Mouse (Mus musculus) intestine, embryonic 14.5 days (tissue): ENCODE results near the gene Eno3. TPM values are rescaled to one million over a fixed set of nuclear protein-coding genes. Genes with fewer than 3 reads are reported as not detected.

ENCODE experiments used
- ATAC-seq: fragments of 200-750 bp; cut with Nextera tagmentation; replicated peaks from 2 replicates; pipeline ENCODE4 v1.8.0; 2017; ENCODE audit warnings: low read depth, moderate number of reproducible peaks, moderate TSS enrichment, moderate library complexity; ENCODE audit not compliant: low FRiP score, low TSS enrichment
- DNase-seq: peaks from one replicate; pipeline ENCODE4 v3.0.0-alpha.2; 2018; ENCODE audit warnings: low spot score
- H3K27ac ChIP-seq: fragments of 300-500 bp; sonication (generic); 2 replicates; pipeline ENCODE4 v1.5.1; 2014; ENCODE audit warnings: low read depth, mild to moderate bottlenecking, control low read depth
- H3K27me3 ChIP-seq: fragments of 300-500 bp; sonication (generic); replicated peaks from 2 replicates; pipeline ENCODE4 v1.6.1; 2014; ENCODE audit warnings: low read length, control low read depth; ENCODE audit not compliant: control insufficient read depth, insufficient read depth
- H3K36me3 ChIP-seq: fragments of 300-500 bp; sonication (generic); 2 replicates; pipeline ENCODE4 v1.6.1; 2014; ENCODE audit warnings: low read length, control low read depth; ENCODE audit not compliant: control insufficient read depth, insufficient read depth
- H3K4me1 ChIP-seq: fragments of 300-500 bp; sonication (generic); replicated peaks from 2 replicates; pipeline ENCODE4 v1.6.1; 2014; ENCODE audit warnings: low read length, control low read depth, mixed read lengths; ENCODE audit not compliant: control insufficient read depth, insufficient read depth
- H3K4me2 ChIP-seq: fragments of 300-500 bp; sonication (generic); 2 replicates; pipeline ENCODE4 v1.6.1; 2014; ENCODE audit warnings: low read length
- H3K4me3 ChIP-seq: fragments of 300-500 bp; sonication (generic); 2 replicates; pipeline ENCODE4 v1.5.1; 2014; ENCODE audit warnings: low read depth, low read length, control low read depth, mixed read lengths
- H3K9ac ChIP-seq: fragments of 300-500 bp; sonication (generic); 2 replicates; pipeline ENCODE4 v1.6.1; 2014; ENCODE audit warnings: mild to moderate bottlenecking, low read length
- H3K9me3 ChIP-seq: fragments of 300-500 bp; sonication (generic); 2 replicates; pipeline ENCODE4 v1.6.1; 2016; ENCODE audit warnings: low read length, control low read depth; ENCODE audit not compliant: control insufficient read depth
- WGBS: fragments of 180-500 bp; shearing (Covaris S2); extraction: QIAGEN DNeasy Blood & Tissue Kit; methylation state at CpG from one replicate; pipeline ENCODE4 v1.1.7; 2014; 5-methylcytosine and 5-hydroxymethylcytosine counted together
- polyA plus RNA-seq: library from polyadenylated mRNA; unstranded; fragments of >200 nt; fragmentation: Nextera tagmentation; extraction: Ambion mirVana; gene quantifications from 2 replicates; pipeline ENCODE4 v1.2.1, GENCODE M21; 2014

Gene Eno3
- polyA plus RNA-seq, 1 experiment from 2014 or later = 13.5 TPM

- DNase-seq (no peak), ATAC-seq (no peak; the same call in 1 of the 2 replicates)
- Histone ChIP-seq H3K4me2 (no peak overlapping the region), H3K9ac (no peak overlapping the region), H3K27me3 (no peaks in the 10 kb centered on the region), H3K4me3 (no peak overlapping the region), H3K4me1 (no peaks in the 10 kb centered on the region), H3K9me3 (no peaks in the 10 kb centered on the region), H3K36me3 (no peaks in the 10 kb centered on the region), H3K27ac (0 out of 2 replicates have a peak overlapping the region, but pooled peaks have one; percentile 0)
- WGBS = 36% methylated on average over 7 of the region's 7 CpGs
Observed at GRCm38 (mm10) chr11:70621972-70622814, 34.8 kb upstream of the Eno3 start.

DNA sequence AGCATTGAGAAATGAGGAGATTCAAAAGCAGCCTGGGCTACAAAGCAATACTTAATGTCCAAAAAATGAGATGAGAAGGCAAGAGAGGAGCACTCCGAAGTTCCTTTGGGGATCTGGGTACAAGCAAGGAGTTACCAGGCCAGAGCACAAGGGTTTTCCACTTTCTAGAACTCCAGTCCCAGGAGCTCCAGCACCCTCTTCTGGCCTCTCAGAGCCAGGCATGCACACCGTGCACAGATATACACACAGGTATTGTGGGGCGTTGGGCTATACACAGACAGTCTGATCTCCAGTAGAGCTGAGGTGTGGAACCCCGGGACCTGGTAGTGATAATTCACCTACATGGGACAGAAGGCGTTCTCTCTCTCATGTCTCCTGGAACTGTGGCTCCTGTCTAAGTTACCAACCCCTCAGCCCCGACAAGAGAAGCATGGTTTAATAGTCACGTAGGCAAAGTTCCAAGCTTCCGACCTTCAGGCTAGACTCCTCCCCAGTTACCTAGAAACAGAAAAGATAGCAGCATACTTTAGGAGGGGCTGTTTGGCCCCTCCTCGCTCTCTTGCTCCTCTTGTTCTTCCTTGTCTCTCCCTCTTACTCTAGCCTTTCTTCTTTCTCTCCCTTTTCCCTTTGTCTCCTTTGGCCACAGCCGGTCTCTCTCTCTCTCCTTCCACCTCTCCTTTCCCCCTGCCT lies 33.8 kb upstream of the Eno3 start:
- ATAC-seq = no peak; the same call in 1 of the 2 replicates
- 67% methylated on average over 10 of the region's 10 CpGs for WGBS

DNA sequence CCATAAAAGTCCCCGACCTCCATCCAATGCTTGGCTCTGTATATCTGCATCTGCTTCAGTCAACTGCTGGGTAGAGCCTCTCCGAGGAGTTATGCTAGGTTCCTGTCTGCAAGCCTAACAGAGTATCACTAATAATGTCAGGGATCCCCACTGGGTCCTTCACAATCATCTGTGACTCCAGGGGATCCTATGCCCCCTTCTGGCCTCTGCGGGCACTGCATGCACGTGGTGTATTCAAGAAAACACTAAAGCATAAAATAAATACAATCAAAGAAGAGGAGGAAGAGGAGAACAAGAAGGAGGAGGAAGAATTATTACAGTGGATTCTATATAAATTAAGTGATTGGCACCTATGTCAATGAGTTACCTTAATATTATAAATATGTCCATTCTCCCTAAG lies 31.5 kb upstream of the Eno3 start:
- no peak overlapping the region for H3K9ac ChIP-seq
- H3K4me2 ChIP-seq = no peak overlapping the region
- no peaks in the 10 kb centered on the region for H3K4me1 ChIP-seq
- no peak overlapping the region for H3K27ac ChIP-seq
- no peak for ATAC-seq
- DNase-seq = peak; percentile 82
- H3K36me3 ChIP-seq = no peaks in the 10 kb centered on the region
- H3K9me3 ChIP-seq = no peaks in the 10 kb centered on the region
- WGBS = 46% methylated on average over 4 of the region's 4 CpGs
- no peaks in the 10 kb centered on the region for H3K27me3 ChIP-seq
- H3K4me3 ChIP-seq = no peak overlapping the region

More for the DNA sequence above, 33.8 kb upstream of the Eno3 start:
- no peaks in the 10 kb centered on the region for H3K36me3 ChIP-seq
- H3K4me2 ChIP-seq = no peak overlapping the region
- no peaks in the 10 kb centered on the region for H3K9me3 ChIP-seq
- no peak overlapping the region for H3K9ac ChIP-seq
- H3K27ac ChIP-seq = no peak overlapping the region
- no peak for DNase-seq
- no peaks in the 10 kb centered on the region for H3K27me3 ChIP-seq
- H3K4me1 ChIP-seq = no peaks in the 10 kb centered on the region
- H3K4me3 ChIP-seq = no peak overlapping the region

- no peaks in the 10 kb centered on the region for H3K4me1 ChIP-seq
- no peak for ATAC-seq
- H3K4me2 ChIP-seq = no peak overlapping the region
- WGBS = 60% methylated on average over 4 of the region's 4 CpGs
- H3K27ac ChIP-seq = no peak overlapping the region
- H3K9ac ChIP-seq = no peak overlapping the region
- H3K36me3 ChIP-seq = no peaks in the 10 kb centered on the region
- H3K27me3 ChIP-seq = no peaks in the 10 kb centered on the region
- DNase-seq = no peak
- no peak overlapping the region for H3K4me3 ChIP-seq
- H3K9me3 ChIP-seq = no peaks in the 10 kb centered on the region
Observed at GRCm38 (mm10) chr11:70626877-70627276, 30.1 kb upstream of the Eno3 start.

DNA sequence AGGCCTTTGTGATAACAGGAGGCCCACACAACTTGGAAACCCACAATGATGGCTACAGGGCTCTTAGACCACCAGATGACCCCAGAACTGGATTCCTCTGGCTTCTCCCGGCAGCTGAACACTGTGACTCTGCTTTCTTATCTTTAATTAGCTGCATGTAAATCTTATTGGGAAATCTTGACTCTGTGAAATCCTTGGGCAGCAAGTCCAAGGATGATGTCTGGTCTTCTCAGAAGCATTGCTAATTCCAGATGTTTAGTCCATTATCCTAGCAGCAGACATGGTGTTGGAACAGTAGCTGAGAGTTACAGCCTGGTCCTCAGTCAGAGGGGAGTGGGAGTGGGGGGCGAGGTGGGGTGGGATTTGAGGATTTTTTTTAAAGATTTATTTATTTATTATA lies 28.6 kb upstream of the Eno3 start:
- DNase-seq (no peak), ATAC-seq (no peak)
- Histone ChIP-seq H3K4me1 (no peaks in the 10 kb centered on the region), H3K9me3 (no peaks in the 10 kb centered on the region), H3K9ac (no peak overlapping the region), H3K4me2 (no peak overlapping the region), H3K27me3 (no peaks in the 10 kb centered on the region), H3K4me3 (no peak overlapping the region), H3K27ac (no peak overlapping the region), H3K36me3 (no peaks in the 10 kb centered on the region)
- WGBS = 70% methylated on average over 2 of the region's 2 CpGs

GRCm38 (mm10) chr11:70629557-70629956 lies 27.4 kb upstream of the Eno3 start:
- Histone ChIP-seq H3K36me3 (no peaks in the 10 kb centered on the region), H3K4me3 (no peak overlapping the region), H3K4me1 (no peaks in the 10 kb centered on the region), H3K27ac (no peak overlapping the region), H3K4me2 (no peak overlapping the region), H3K27me3 (no peaks in the 10 kb centered on the region), H3K9me3 (no peaks in the 10 kb centered on the region), H3K9ac (no peak overlapping the region)
- ATAC-seq (no peak), DNase-seq (no peak)
- whole genome bisulfite sequencing = 43% methylated on average over 5 of the region's 5 CpGs

DNA sequence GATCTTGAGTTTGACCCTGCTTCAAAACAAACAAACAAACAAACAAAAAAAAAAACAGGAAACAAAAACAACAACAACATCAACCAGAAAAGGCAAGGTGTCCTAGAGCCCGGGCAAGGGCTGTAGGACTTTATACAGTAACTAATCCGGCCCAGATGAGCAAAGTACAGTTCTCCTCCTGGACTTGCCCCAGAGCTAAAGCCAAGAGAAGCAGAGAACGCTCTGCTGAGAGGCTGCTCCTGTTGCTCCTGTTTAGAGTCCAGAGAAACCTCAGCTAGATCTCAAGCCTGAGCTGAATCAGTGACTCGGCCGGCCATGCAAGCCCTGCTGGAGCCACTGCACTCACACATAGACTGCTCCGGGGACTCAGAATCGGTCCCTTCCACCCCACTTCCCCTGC lies 26.9 kb upstream of the Eno3 start:
- Histone ChIP-seq H3K27ac (no peak overlapping the region), H3K4me3 (no peak overlapping the region), H3K9ac (no peak overlapping the region), H3K9me3 (no peaks in the 10 kb centered on the region), H3K4me1 (no peaks in the 10 kb centered on the region), H3K27me3 (no peaks in the 10 kb centered on the region), H3K4me2 (no peak overlapping the region), H3K36me3 (no peaks in the 10 kb centered on the region)
- ATAC-seq = no peak
- no peak for DNase-seq
- WGBS = 76% methylated on average over 7 of the region's 7 CpGs

- Histone ChIP-seq H3K4me1 (no peaks in the 10 kb centered on the region), H3K27ac (no peak overlapping the region), H3K9me3 (no peaks in the 10 kb centered on the region), H3K4me3 (no peak overlapping the region), H3K27me3 (no peaks in the 10 kb centered on the region), H3K36me3 (no peaks in the 10 kb centered on the region), H3K4me2 (no peak overlapping the region), H3K9ac (no peak overlapping the region)
- DNase-seq (no peak), ATAC-seq (no peak)
- WGBS = 81% methylated on average over 4 of the region's 4 CpGs
Observed at GRCm38 (mm10) chr11:70635601-70636000, 21.4 kb upstream of the Eno3 start.
